Mouse (Mus musculus): ENCODE measurements around the gene Slc9a3.

DNA sequence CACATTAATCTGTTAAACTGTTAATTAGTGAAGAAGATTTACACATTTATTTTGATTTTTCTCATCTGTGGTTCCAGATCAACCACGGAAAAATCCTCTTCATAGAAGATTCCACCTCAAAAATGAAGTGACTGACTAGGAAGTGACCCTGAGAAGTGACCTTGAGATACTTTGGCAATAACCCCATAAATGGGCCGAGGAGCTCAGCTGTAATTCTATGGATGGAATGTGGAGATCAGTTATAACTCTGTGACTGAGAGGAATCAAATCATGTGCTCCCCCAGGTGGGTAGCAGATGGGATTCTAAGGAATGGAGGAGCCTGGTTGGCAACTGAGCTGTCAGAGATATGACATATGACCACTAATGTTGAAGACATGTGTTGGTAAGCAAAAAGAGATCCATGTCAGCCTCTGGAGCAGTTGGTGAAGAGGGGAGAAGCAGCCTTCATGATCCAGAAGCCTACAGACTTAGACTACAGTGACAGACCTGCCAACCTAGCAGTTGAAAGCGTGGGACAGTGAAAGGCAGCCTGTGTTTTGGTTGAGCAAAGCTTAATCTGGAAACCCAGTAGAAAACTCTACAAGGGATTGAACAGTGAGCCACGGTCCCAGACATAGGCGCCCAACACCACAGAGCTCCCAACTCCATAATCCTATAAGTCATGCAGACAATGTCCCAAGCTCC is 61.9 kb downstream of the Slc9a3 start:
- TF ChIP-seq CTCF (IDR thresholded peaks at IDR 0.05; ENCODE audit: low read depth) (no peak), EP300 (IDR thresholded peaks at IDR 0.05; ENCODE audit: low read depth) (no peak)

Data from heart, postnatal 0 days (tissue).